Mouse (Mus musculus) testis, postnatal 10 days (tissue): Measurements from ENCODE around the gene Elmsan1.

Experiments
- DNase-seq: peaks from one replicate; pipeline ENCODE4 v3.0.0; 2021; ENCODE audit warnings: low spot score

Elmsan1 gene

DNA sequence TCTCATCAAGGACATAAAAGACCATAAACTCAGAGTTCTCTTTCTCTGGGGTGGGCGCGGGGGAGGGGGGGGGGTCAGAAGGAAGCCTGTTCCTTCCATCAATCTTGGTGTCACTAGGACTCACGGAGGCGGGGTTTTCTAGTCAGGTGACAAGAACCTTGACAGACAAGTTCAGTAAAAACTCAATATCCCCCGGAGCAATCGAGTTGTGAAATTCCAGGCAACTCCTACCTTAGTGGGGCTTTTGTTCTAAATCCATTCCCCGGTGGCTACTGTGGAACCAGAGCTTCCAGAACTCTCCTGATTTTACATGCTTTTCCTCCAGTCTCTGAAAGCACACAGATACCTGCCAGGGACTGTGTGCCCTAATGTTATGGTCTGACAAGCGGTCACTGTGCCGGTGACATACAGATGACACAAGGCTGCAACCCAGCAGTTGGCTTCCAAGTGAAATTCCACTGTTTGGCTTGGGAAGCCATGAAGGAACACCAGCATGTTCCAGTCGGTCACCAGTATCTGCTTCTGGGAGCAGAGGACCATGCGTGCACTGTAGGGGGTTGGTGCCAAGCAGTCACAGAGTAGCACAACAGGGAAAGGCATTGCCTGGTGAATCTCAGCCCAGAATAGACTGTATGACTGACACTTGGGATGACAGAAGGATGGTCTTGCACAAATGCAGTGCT, 2.8 kb downstream of the Elmsan1 start:
- DNase-seq, result no peak

DNA sequence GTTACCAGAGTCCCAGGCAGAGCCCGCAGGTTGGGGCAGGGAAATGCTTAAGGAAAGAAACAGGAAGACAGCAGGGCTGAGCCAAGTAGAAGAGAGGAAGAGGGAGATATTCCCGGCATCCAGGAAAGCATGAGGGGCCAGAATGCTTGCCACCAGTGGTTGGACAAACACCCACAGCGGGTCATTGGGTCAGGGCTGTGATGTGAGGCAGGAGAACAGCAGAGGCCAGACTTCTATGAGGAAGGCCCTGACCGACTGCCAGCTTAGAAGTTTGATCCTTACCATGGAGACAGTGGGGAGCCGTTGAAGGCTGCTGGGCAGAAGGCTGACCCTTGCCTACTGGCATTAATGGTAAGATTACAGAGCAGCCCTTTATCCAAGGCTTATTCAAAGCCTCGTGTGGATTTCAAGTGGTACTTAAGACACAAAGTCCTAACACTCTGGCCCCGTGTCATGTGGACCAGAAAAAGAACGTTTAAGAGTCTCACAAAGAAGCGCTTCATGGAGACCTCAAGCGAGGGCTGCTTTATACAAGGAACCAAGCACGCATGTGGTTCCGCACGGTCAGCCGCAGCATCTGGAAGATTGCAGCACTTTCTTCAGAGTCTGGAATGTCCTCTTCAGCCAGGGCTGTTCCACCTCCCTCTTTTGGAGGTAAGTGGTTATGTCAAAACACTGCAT, 4.0 kb downstream of the Elmsan1 start:
- no peak for DNase-seq

DNA sequence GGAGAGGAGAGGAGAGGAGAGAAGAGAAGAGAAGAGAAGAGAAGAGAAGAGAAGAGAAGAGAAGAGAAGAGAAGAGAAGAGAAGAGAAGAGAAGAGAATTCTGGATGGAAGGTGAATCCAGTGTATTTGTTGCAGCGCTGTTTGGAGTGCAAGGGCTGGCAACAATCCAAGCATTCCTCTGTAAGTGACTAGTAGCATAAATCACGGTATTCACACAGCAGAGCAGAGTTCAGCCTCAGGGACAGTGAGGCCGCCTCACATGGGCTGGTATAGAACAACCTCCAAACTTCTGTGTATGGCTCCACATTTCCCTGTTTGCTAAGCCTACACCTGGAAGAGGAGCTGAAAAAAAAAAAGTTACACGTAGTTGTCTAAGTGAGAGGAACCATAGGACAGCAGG, 6.4 kb downstream of the Elmsan1 start:
- DNase-seq, result no peak

DNA sequence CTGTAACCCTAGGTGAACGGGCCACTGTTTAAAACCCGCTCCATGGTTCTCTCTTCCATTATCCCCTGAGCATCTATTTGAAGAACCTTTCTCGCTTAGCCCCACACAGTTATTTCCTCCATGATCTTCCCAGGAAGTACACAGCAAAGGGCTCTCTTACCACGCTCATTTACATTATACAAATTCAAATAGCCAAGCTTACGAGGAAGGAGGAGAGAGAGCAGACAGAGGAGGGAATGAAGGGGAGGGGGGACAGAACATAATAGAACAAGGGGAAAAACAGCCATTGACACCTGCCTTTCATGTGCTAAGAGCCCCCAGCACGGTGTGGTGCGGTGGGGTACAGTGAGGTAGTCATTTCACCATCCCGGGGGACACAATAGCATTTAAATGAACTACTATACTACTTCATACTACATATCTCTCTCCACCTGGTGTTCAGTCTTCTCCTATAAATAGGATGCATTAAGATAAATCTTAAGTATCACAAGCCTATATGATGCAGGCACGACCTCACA, 7.6 kb downstream of the Elmsan1 start:
- DNase-seq, result no peak

DNA sequence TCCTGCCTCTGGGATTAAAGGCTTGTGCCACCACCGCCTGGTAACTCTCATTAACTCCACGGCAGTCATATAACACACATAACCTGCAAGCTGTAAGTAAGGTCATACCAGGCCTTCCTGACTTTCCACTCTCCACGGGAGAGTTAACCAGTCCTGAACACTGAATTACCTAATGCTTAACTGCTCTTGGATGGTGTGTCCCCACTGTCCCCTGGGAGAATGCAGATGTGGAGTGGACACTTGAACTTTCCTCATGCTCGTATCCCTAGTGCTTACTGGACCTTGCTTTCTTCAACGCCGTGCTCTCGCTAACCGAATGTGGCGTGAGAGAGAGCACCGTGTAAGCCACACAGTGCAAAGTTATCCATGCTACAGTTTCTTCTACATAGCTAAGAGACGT, 8.4 kb downstream of the Elmsan1 start:
- no peak for DNase-seq

DNA sequence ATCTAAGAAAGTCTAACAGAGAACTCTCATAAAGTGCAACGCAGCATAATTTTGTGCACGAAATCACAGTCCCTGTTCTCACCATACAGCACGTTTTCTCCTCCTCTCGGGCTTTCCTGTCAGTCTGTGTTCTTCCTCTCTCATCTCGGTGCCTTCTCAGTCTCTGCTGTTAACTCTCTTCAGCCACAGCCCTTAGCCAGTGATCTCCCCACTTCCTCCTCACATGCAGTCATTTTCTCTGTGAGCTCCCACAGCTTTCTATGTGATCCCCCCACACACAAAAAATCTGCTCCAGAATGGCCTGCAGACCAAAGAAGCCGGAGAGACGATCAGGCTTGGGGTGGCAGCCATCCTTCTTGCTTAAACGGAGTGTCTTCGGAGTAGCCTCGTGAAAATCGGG, 9.6 kb downstream of the Elmsan1 start:
- DNase-seq, result no peak

DNA sequence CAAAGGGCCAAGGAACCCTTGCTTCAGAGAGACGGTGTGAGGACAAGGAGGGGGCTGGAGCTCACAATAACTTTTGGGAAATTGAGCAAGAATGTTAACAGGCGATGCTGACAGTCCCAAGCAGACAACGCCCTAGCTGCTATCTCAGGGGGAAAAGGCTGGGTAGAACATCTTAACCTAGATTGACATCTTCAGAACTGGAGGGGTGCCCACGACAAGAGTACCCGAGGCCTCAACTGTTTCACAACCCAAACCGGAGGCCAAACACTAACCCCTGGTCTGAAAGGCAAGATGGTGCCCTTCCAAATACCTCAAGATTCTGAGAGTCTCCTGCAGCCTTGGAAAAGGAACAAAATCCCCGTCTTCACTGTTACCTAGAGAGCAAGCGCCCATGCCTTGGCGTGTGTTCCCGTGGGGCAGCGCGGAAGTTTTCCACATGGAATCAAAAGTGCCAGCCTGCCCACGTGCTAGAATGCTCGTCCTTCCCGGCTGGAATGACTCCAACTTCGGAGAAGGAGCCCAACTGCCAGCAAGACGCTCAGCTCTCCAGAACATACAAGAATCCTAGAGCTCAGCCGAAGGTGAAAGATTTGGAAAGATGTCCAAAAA, 11.4 kb downstream of the Elmsan1 start:
- no peak for DNase-seq

DNA sequence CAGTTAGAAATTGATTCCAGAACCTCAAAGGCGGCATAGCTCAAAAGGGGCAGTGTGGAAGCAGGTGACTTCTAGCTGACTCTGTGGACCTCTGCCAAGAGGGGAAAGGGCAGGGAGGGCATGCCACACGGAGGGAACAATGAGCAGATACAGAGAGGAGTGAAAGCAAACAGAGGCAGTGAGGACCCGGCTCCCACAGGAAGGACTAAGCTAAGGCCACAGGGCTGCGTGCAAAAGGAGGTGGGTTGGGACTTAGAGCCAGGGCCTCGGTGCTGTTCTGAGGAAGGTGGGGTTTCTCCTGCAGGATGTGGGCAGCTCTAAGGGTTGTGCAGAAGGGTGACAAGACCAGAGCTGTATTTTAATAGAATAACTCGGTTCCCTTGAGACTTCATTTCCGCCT, 12.2 kb downstream of the Elmsan1 start:
- DNase-seq, result no peak

DNA sequence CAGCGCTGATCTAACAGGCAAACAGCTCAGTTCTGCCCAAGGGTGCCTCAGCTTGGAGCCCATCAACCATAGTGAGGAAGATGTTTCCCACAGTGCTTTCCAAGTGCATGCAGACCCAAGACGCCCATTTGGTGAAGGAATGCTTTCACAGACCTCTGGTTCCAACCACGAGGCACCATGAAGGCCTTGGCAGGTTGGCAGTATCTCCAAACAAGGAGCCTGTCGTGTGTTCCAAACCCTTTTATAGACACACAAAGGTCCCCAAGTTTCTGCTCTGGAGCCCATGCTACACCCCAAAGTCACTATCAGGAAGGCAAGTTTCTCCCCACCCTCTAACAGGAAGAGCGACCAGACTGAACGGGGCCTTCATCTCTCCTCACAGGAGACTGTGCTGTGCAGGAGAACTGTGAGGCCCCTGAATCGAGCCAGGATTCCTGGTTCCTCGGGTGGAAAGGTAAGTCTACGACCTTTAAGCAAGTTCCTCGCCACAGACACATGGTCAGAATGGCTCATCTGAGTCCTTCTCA, 13.0 kb downstream of the Elmsan1 start:
- DNase-seq, result no peak

DNA sequence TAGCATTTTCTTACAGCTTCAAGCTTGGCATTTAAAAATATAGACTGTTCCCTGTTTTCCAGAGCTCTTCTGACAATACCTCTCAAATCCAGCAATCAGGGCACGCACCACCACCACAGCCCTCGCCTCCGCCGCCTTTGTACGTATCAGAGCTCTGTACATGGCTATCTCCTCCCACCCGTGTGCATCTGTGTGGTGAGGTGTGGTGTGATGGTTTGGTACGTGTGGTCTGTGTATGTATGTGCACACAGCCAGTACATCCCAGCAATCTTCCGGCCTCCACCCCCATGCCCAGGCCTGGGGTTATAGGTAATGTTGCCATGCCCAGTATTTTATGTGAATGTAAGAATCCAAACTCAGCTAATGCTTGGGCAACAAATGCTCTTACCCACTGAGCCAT, 14.0 kb downstream of the Elmsan1 start:
- no peak for DNase-seq

DNA sequence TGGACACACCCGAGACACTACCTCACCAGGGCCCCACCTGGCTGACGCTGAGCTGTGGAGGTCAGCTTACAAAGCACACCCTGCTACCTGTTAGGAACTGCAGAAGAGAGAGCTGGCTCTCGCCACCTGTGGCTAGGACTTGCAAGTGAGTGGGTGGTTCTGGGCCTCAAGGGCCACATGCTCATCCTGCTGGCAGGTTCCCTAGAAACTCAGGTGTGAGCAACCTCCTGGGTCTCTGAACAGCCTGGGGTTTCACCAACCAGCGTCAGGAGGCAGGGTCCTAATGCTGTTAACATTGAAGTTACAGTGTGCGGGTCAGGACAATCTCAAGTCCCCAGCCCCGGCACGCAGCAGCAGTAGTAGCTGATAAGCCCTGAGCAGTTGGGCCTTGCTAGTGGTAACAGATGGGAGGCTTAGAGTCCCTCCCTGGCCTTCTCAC, 14.9 kb downstream of the Elmsan1 start:
- no peak for DNase-seq

DNA sequence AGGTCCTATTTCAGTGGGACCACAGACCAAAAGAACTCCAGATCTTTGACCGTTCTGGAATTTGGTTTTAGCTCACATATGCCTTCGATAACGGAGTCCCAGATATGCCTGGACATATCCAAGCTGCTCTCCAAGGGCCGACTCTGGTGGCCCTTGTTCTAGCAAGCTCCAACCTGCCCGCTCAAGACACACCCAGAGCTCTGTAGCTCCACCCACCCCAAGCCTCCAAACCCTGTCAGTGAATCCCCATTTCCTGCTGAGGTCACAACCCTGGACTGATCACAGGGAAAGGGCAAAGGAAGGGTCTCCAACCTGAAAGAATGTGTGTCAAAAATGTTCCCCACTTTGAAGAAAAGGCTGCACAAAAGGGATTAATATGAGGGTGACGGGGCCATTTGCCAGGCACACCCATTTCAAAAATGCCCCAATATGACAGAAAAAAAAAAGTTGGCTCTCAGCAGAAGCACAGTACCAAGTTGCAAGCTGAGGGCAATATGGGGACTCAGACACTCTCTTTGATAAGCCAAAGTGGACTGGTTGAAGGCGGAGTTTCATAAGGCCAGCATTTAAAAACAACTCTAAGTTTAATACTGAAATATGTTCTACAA, 15.4 kb downstream of the Elmsan1 start:
- DNase-seq, result no peak

DNA sequence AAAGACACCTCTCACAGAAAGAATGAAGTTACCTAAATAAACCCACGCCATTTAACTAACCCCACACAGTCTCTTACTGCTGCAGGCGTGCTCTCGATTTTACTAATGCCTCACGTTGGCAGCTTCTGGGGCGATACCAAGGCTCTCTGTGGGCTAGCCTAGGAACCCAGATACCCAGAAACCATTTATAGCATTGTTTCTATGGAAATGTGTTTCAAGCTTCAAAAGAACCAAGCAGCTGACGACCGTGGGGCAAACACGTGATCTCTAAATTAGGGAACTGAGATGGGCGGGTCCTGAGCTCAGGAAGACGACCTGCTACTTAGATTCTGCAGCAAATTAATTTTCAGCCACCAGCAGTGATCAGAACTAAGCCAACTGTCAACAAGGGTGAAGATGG, 16.1 kb downstream of the Elmsan1 start:
- no peak for DNase-seq

DNA sequence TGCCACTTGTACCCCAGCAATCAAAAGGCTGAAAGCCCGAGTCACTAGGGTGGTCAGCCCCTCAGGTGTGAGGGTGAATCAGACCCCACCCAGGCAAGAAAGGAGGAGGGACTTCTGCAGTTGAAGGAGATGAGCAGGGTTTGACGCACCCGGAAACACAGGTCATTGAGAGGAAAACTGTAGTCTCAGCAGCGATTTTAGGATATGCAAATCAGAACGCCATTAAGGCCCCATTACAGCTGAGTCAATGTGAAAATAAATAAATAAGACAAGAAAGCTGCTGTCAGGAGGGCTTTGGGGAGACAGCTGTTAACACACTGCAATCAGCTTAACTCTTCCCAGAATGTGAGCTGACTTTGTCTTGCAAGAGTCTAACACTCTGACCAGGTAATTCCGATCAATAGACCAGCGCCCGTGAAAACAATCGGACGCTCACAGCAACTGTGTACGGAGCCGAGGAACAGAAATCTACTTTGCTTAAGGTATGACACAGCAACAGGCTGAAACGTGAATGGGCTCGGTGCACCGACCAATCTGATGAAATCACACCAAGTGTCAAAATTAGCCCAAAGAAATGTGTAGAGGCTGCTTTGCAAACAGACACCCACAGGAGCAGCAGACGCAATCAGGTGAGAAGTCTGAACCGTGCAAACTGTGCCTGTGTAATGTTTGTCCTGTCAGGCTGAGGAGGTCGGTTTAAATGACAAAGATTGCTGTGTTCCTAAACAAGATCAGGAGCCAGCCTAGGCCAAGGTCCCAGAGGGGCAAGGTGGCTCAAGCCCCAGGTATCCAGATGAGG, 16.8 kb downstream of the Elmsan1 start:
- DNase-seq, result no peak

DNA sequence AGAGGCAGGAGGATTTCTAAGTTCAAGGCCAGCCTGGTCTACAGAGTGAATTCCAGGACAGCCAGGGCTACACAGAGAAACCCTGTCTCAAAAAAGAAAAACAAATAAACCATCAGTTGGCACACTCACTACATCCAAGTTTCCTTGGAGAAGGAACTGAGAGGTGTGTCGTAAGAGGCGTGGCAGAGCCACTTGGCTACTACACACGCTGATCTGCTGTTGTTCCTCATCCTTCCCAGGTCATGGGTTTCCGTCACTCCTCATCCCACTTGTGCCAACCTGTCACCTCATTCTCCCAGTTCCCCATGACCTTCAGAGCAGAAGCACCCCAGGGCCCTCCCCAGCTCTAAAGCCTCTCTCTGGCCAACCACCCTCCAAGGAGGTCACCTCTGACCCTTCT, 17.5 kb downstream of the Elmsan1 start:
- no peak for DNase-seq

DNA sequence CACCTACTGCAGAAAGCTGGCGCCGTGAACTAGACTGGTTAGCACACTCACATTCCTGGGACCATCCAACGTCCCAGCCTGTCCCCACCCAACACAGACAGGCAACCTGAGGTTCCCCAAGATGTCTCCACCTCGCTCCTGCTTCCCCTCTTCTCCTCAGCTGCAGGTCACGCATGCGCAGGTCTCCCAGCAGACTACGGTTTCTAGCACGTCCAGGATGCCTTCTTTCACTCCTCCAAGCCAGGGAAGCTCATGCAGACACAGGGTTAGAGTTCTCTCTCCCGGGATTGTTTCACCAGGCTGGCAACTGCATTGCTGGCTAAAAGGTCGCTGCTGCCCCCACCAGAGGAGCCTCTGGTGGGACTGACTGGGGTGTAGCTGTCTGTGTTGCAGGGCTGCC, 19.8 kb downstream of the Elmsan1 start:
- DNase-seq, result no peak

DNA sequence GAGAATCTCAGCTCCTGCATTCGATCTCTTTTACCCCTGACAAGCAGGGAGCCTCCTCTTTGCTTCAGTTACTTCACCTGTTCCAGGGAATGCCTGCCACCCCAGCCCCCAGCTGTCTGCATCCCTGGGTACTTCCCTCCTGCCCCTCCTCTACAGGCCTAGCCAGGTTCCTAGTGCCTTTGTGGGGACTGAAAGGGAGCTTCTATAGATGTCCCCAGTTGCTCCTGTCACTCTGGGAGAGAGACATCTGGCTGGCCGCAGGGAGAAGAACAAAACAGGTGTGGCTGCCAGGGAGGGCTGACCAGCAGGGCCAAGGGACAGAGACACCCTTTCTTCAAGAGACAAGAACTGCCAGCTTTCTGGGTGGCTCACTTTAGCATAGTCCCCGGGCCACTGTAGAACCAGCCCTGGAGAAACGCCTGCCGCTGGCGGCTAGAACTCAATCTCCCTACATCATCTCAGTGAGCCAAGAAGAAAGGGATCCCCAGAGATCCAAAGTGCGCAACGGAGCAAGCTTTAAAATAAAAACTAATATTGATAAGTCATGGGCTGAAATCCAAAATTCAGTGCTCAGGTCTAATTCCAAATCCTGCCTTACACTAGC, 20.5 kb downstream of the Elmsan1 start:
- no peak for DNase-seq

DNA sequence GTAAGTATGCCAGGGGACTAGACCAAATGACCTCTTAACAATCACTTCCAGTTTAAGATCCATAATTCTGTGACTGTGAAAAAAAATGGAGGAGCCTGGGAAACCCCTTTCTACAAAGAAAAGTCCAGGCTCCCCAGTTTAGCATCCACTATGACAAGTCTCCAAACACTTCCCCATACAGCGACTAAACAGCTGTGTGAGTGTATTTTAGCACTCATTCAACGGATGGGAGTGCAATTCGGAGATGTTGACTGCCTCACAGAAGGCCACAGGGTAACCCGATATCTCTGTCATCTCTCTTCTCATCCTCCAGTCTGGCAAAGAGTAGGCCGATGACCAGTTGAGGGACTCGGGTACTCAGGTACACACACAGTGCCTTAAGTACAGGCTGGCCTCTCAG, 23.5 kb downstream of the Elmsan1 start:
- no peak for DNase-seq

DNA sequence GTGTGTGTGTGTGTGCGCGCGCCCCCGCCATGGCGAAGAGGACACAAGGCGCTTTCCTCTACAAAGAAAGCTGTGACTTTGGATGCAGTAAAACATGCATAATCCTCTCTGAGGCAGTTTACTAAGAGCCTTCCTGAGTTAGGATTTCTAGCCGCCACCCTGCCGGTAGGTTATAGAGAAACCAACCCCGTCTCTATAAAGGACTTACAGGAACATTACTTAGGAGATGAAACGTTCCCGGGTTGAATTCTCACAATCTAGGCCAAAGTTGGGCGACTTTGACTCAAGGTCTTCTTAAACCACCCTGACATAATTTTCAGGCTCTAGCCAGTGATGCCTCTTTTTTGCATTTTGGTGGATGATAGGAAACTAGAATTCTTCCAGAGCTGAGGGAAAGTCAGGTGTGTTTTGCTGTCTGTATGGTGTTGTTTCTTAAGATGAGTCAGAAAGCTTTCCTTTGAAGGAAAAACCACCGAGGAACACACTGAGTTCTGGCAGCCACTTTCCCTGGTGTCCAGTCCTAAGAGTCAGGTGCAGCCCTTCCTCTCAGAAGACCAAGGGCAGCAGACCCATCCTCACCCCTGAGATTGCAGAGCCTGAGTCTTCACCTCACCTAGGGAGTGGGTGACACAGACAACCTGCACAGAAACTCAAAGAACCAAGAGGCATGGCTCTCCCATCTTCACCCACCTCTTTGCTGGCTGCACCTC, 24.1 kb downstream of the Elmsan1 start:
- no peak for DNase-seq

DNA sequence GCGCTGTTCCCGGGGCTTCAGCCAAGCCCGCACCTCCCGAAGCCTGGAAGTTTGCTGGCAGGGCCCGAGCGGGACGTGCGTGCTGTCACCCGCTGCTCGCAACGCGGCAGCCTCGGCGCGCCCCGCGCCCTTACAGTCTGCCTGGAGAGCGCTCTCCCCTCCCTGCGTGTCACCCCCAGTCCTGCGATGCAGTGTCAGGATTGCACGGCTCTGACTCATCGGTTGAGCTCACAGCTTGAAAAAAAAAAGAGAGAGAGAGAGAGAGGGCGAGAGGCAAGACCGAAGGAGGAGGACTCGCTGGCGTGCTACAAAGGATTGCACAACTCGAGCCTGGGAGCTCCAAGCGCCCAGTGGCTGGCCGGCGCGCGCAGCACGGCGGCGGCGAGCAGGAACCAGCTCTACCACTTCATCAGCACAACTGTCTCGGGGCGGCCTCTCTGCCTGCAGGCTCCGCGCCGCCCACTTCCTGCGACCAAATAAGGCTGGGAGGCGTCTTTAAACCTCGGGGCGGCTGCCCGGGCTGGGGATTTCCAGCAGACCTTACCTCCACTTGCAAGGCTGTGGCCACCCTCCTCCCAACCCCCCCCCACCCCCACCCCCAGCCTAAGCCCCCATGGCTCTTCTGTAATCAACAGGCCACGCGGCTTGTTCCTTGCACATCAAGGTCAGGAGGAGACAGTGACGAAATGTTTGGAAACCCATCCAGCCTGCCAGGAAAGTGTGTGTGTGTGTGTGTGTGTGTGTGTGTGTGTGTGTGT, 24.9 kb downstream of the Elmsan1 start:
- DNase-seq, result peak; percentile 93
